Mouse (Mus musculus): ENCODE data around the gene Emilin2.

Gene Emilin2

GRCm38 (mm10) chr17:71228651-71229050 lies 83.1 kb downstream of the Emilin2 start:
- no peak for DNase-seq

GRCm38 (mm10) chr17:71227128-71227895 lies 84.5 kb downstream of the Emilin2 start:
- DNase-seq, result no peak

GRCm38 (mm10) chr17:71225091-71225490 lies 86.7 kb downstream of the Emilin2 start:
- peak; percentile 21 to 26 for DNase-seq

DNA sequence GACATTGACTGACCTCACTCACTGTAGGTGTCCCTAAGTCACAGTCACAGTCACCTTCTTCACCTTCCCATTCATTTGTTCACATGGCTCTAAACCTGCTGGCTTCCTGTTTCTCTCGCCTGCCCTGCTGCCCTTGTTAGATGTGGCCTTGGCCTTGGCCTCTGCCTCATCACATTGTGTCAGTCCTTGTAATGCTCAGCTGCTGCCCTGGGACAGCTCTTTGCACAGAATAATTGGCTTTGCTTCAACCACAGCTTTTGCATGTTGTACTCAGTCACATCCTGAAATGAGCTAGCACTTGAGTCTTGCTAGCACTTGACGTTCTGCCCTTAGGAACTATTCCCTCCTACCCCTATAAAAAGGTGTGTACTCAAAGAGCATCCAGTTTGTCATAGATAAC lies 87.3 kb downstream of the Emilin2 start:
- DNase-seq, result no peak

- DNase-seq, result peak in 1 of 2 experiments; percentile 23
These were observed 88.1 kb downstream of the Emilin2 start for GRCm38 (mm10) chr17:71223676-71224075.

DNA sequence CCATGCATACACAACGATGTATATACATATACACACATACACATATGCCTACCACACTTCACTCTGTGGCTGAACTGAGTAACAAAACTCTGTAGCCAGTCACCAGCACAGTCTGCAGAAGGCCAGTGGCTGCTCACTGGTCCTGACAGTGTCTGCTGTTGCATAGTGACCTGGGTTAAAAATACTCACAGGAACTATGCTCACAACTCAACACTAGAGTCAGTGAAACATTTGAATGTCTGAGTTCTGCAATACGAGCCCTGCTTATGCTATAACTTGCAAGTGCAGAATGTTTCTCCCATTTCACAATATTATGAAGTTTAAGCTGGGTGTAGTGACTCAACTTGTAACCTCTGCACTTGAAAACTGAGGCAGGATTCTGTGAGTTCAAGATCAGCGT lies 90.4 kb downstream of the Emilin2 start:
- DNase-seq, result no peak

DNA sequence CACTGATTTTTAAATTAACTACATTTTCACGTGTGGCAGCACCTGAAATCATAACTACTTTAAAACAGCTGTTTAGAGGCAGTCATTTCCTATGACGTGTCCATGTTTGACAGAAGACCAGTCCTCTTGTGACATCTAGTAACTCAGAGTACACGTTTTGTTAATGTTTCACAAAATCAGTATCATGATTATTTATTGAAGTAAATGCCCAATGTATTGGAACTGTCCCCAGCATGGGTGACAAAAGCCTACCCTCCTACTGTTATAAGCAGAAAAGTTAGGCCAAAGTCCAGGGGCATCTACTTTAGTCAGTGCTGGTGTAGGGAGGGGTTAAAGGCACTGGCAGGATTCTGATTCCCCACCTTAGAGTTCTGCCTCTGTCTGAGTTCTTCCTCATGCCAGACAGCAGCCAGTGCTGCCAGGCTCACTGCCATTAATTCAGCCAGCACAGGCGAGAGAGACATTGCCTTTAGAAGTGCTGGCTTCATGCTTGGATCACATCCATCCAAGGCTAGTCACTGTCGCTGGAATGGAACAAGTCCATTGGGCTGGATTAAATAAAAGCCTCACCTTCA lies 94.6 kb downstream of the Emilin2 start:
- DNase-seq, result no peak

DNA sequence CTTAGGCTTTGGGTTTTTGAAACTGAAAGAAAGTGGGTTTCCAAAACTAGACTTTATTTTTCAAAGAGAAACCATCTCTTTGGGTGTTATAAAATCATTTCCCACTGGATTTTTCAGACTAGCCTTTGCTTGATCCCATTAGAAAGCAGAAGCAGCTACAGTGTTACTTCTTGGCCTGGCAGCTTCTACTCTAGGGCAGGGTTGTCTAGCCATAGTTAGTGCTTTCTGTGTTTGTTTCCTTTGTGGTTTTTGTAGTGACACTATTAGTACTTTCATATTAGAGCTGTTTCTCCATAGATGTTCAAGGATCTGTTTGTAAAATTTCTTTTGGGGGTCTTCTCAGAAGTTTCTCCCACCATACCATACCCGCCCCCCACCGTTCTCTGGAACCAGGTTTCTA lies 95.5 kb downstream of the Emilin2 start:
- no peak for DNase-seq

GRCm38 (mm10) chr17:71215241-71215839 lies 96.4 kb downstream of the Emilin2 start:
- DNase-seq, result no peak

- no peak for DNase-seq
These were observed 97.1 kb downstream of the Emilin2 start for GRCm38 (mm10) chr17:71214514-71215240.

- no peak for DNase-seq
These were observed 98.1 kb downstream of the Emilin2 start for GRCm38 (mm10) chr17:71213666-71214065.

GRCm38 (mm10) chr17:71211962-71212646 lies 99.7 kb downstream of the Emilin2 start:
- DNase-seq, result no peak

GRCm38 (mm10) chr17:71209936-71210335 lies 101.8 kb downstream of the Emilin2 start:
- DNase-seq, result no peak

DNA sequence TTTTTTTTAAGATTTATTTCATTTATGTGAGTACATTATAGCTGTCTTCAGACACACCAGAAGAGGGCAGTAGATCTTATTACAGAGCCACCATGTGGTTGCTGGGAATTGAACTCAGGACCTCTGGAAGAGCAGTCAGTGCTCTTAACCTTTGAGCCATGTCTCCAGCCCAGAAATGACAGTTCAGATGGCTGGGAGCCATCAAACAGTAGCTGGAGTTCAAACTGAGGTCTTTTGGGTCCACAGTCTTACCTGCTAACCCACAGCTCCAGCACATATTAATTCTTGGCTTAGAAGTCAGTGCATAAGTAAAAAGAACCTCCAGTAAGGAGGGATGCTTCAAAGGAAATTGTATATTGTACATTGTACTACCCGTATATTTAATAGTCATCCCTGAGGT lies 102.9 kb downstream of the Emilin2 start:
- no peak for DNase-seq

- DNase-seq, result no peak
These were observed 103.4 kb downstream of the Emilin2 start for GRCm38 (mm10) chr17:71208376-71208775.

DNA sequence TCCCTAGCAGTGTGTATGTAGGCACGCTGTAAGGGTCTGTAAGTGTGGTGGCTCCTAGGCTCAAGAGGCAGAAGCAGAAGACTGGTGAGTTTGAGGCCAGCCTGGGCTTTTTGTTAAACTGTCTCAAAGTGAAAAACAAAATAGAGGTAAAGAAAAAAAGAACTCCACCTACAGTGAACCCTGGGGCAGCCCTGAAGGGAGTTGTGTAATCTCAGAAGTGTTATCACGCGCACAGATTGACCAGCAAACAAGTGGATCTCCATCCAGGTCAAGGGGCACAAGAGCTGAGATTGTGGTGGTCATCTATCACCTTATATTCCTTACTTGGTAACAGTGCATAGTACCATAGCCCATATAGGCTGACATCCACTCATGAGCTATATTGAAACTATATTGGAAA lies 104.5 kb downstream of the Emilin2 start:
- DNase-seq, result no peak

GRCm38 (mm10) chr17:71206136-71206893 lies 105.5 kb downstream of the Emilin2 start:
- no peak for DNase-seq

DNA sequence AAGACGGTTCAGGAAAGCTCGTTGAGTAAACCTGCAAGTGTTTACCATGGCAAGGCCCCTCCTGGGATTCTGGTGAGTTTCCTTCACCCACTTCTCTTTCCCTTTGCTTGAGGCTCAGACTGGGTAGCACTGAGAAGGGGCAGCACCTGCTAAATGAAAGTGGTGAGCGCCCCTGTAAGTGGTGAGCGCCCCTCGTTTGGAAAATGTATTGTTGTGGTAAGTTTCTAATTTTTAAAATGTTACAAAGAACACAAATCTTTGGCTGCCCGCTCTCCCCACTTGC lies 107.0 kb downstream of the Emilin2 start:
- no peak for DNase-seq

- no peak for DNase-seq
These were observed 107.6 kb downstream of the Emilin2 start for GRCm38 (mm10) chr17:71203998-71204808.

All from lung, adult 18-20 months (tissue).